Mouse (Mus musculus): Measurements from ENCODE around the gene Tcf15.

The Tcf15 gene

GRCm38 (mm10) chr2:152128597-152128996 lies 14.8 kb upstream of the Tcf15 start:
- no peak for DNase-seq (ENCODE audit: low spot score)

- DNase-seq (ENCODE audit: low spot score), result no peak
These were observed 13.6 kb upstream of the Tcf15 start for GRCm38 (mm10) chr2:152129778-152130177.

- no peak for DNase-seq (ENCODE audit: low spot score)
These were observed 11.3 kb upstream of the Tcf15 start for GRCm38 (mm10) chr2:152132016-152132415.

- no peak for DNase-seq (ENCODE audit: low spot score)
These were observed 10.7 kb upstream of the Tcf15 start for GRCm38 (mm10) chr2:152132691-152133090.

- no peak for DNase-seq (ENCODE audit: low spot score)
These were observed 4.0 kb upstream of the Tcf15 start for GRCm38 (mm10) chr2:152139191-152139987.

GRCm38 (mm10) chr2:152140941-152141340 lies 2.4 kb upstream of the Tcf15 start:
- no peak for DNase-seq (ENCODE audit: low spot score)

GRCm38 (mm10) chr2:152141491-152141890 lies 1.9 kb upstream of the Tcf15 start:
- peak; percentile 36 for DNase-seq (ENCODE audit: low spot score)

- DNase-seq (ENCODE audit: low spot score), result no peak
These were observed 1.3 kb upstream of the Tcf15 start for GRCm38 (mm10) chr2:152142046-152142445.

GRCm38 (mm10) chr2:152142571-152142970 lies 790 bp upstream of the Tcf15 start:
- DNase-seq (ENCODE audit: low spot score), result no peak

- no peak for DNase-seq (ENCODE audit: low spot score)
These were observed 743 bp downstream of the Tcf15 start for GRCm38 (mm10) chr2:152144158-152144450.

- no peak for DNase-seq (ENCODE audit: low spot score)
These were observed 1.1 kb downstream of the Tcf15 start for GRCm38 (mm10) chr2:152144501-152144900.

- DNase-seq (ENCODE audit: low spot score), result no peak
These were observed 2.4 kb downstream of the Tcf15 start for GRCm38 (mm10) chr2:152145711-152146110.

- peak; percentile 51 for DNase-seq (ENCODE audit: low spot score)
These were observed 3.7 kb downstream of the Tcf15 start for GRCm38 (mm10) chr2:152147079-152147478.

- DNase-seq (ENCODE audit: low spot score), result no peak
These were observed 5.3 kb downstream of the Tcf15 start for GRCm38 (mm10) chr2:152148675-152149074.

GRCm38 (mm10) chr2:152149891-152150290 lies 6.5 kb downstream of the Tcf15 start:
- no peak for DNase-seq (ENCODE audit: low spot score)

- no peak for DNase-seq (ENCODE audit: low spot score)
These were observed 7.0 kb downstream of the Tcf15 start for GRCm38 (mm10) chr2:152150373-152150772.

- no peak for DNase-seq (ENCODE audit: low spot score)
These were observed 10.0 kb downstream of the Tcf15 start for GRCm38 (mm10) chr2:152153361-152153760.

GRCm38 (mm10) chr2:152155414-152156208 lies 12.2 kb downstream of the Tcf15 start:
- DNase-seq (ENCODE audit: low spot score), result no peak

- no peak for DNase-seq (ENCODE audit: low spot score)
These were observed 13.1 kb downstream of the Tcf15 start for GRCm38 (mm10) chr2:152156471-152156870.

GRCm38 (mm10) chr2:152159487-152159886 lies 16.1 kb downstream of the Tcf15 start:
- DNase-seq (ENCODE audit: low spot score), result no peak

GRCm38 (mm10) chr2:152166257-152166656 lies 22.9 kb downstream of the Tcf15 start:
- DNase-seq (ENCODE audit: low spot score), result no peak

GRCm38 (mm10) chr2:152167851-152168290 lies 24.5 kb downstream of the Tcf15 start:
- no peak for DNase-seq (ENCODE audit: low spot score)

- no peak for DNase-seq (ENCODE audit: low spot score)
These were observed 26.0 kb downstream of the Tcf15 start for GRCm38 (mm10) chr2:152169377-152169776.

All from adipocyte (in vitro differentiated cells).